Mouse (Mus musculus) heart, postnatal 0 days (tissue): ENCODE results near the gene Gm38431. TPM values are rescaled to one million over a fixed set of nuclear protein-coding genes. Genes with fewer than 3 reads are reported as not detected.

ENCODE experiments used
- ATAC-seq: fragments of 200-750 bp; cut with Nextera tagmentation; 2 replicates; pipeline ENCODE4 v1.8.0; 2017; ENCODE audit warnings: low read depth, moderate number of reproducible peaks, moderate library complexity; ENCODE audit not compliant: insufficient read depth
- DNase-seq: peaks from one replicate; pipeline ENCODE4 v3.0.0-alpha.2; 2016; ENCODE audit warnings: low spot score
- H3K27ac ChIP-seq: fragments of 300-500 bp; sonication (generic); 2 replicates; pipeline ENCODE4 v1.5.1; 2014; ENCODE audit warnings: low read depth, mild to moderate bottlenecking
- H3K27me3 ChIP-seq: fragments of 300-500 bp; sonication (generic); 2 replicates; pipeline ENCODE4 v1.6.1; 2014; ENCODE audit warnings: low read length, mixed read lengths; ENCODE audit not compliant: control insufficient read depth, insufficient read depth
- H3K36me3 ChIP-seq: fragments of 300-500 bp; sonication (generic); replicated peaks from 2 replicates; pipeline ENCODE4 v1.6.1; 2014; ENCODE audit warnings: low read length, mixed read lengths; ENCODE audit not compliant: control insufficient read depth, insufficient read depth
- H3K4me1 ChIP-seq: fragments of 300-500 bp; sonication (generic); 2 replicates; pipeline ENCODE4 v1.6.1; 2014; ENCODE audit warnings: antibody characterized with exemption; ENCODE audit not compliant: control insufficient read depth, insufficient read depth
- H3K4me2 ChIP-seq: fragments of 300-500 bp; sonication (generic); 2 replicates; pipeline ENCODE4 v1.6.1; 2014; ENCODE audit warnings: low read depth, mild to moderate bottlenecking, low read length, moderate library complexity
- H3K4me3 ChIP-seq: fragments of 300-500 bp; sonication (generic); 2 replicates; pipeline ENCODE4 v1.5.1; 2014; ENCODE audit warnings: low read depth, low read length
- H3K9ac ChIP-seq: fragments of 300-500 bp; sonication (generic); replicated peaks from 2 replicates; pipeline ENCODE4 v1.6.1; 2014; ENCODE audit warnings: low read depth, low read length, mixed read lengths
- H3K9me3 ChIP-seq: fragments of 300-500 bp; sonication (generic); replicated peaks from 2 replicates; pipeline ENCODE4 v1.6.1; 2016; ENCODE audit warnings: low read length; ENCODE audit not compliant: control insufficient read depth
- CTCF ChIP-seq: IDR thresholded peaks from 2 replicates; pipeline ENCODE4 v1.5.1; 2016; ENCODE audit warnings: antibody characterized with exemption, control low read depth, low read depth
- EP300 ChIP-seq: IDR thresholded peaks from 2 replicates; pipeline ENCODE4 v1.6.1; 2016; ENCODE audit warnings: antibody characterized with exemption, low read depth
- WGBS: fragments of 180-500 bp; shearing (Covaris S2); extraction: QIAGEN DNeasy Blood & Tissue Kit; methylation state at CpG from one replicate; pipeline ENCODE4 v1.1.7; 2014; 5-methylcytosine and 5-hydroxymethylcytosine counted together
- polyA plus RNA-seq: library from polyadenylated mRNA; unstranded; fragments of >200 nt; fragmentation: Nextera tagmentation; extraction: Ambion mirVana; gene quantifications from 2 replicates; pipeline ENCODE4 v1.2.1, GENCODE M21; 2015
- total RNA-seq: library from RNA; depleted of rRNA; stranded (reverse); fragments of >200 nt; gene quantifications from 2 replicates; pipeline ENCODE4 v1.2.3, GENCODE M21; 2014; ENCODE audit warnings: low replicate concordance

The Gm38431 gene
- total and polyA plus RNA-seq, 2 experiments from 2014 or later = 0.34 to 1.6 TPM

DNA sequence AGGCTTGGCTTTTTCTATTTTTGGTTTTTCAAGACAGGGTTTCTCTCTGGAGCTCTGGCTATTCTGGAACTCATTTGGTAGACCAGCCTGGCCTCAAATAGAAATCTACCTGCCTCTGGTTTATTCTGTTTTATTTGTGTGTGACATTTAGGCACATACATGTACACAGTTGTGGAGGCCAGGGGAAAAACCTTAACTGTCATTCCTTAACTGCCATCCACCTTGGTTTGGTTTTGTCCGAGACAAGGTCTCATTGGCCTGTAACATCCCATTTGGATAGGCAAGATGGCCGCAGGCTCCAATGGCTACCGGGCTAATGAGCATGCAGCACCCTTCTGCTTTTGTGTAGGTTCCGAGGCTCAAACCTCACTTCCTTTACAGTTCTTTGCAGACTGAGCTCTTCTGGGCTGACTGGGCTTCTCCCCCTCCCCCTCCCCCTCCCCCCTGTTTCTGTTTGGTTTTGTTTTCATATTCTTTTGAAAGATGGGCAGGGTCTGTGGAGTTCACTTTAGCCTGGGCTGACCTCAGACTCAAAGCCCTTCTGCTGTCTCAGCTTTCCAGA is 43.6 kb upstream of the Gm38431 start:
- Histone ChIP-seq H3K9ac (no peak overlapping the region), H3K9me3 (no peaks in the 10 kb centered on the region), H3K27ac (peak overlapping the region; percentile 50), H3K27me3 (no peaks in the 10 kb centered on the region), H3K4me2 (no peak overlapping the region), H3K36me3 (peaks cover 25% of the 10 kb centered on the region), H3K4me1 (peaks cover 11% of the 10 kb centered on the region; the same call in 1 of the 2 replicates), H3K4me3 (no peak overlapping the region)
- ATAC-seq (no peak), DNase-seq (no peak)
- TF ChIP-seq EP300 (no peak), CTCF (no peak)
- WGBS = 74% methylated on average over 4 of the region's 4 CpGs

DNA sequence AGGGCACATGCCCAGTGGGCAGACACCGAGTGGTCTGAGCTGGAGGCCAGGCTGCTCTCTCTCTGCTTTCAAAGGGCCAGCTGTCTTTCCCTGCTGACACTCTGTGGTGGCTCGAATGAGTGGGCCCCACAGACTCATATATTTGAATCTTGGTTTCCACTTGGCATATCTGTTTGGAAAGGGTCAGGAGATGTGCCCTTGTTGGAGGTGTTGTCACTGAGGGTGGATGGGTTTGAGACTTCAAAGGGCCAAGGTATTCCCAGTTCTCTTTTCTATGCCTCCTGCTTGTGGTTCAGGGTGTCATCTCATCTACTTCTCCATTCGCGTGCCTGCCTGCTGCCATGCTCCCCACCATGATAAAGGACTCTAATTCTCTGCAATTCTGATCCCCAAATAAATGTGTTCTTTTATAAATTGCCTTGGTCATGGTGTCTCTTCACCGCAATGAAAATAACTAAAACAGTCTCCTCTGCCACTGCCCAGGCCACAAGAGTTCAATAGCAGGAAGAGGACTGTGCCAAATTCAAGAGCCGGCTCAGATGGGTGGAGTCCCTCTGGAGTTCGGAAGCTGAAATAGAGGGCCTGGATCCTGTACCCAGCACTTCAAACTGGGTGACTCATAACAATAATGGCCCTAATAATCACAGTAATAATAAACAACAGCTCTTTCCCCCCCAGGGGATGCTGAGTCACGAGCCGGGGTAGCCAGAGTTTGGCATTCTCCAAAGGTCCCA is 43.0 kb upstream of the Gm38431 start:
- ATAC-seq = no peak
- peak; percentile 45 for DNase-seq
- no peak overlapping the region for H3K4me2 ChIP-seq
- peaks cover 18% of the 10 kb centered on the region for H3K36me3 ChIP-seq
- H3K4me1 ChIP-seq = peaks cover 11% of the 10 kb centered on the region; the same call in 1 of the 2 replicates
- no peaks in the 10 kb centered on the region for H3K27me3 ChIP-seq
- WGBS = 48% methylated on average over 9 of the region's 9 CpGs
- H3K9me3 ChIP-seq = no peaks in the 10 kb centered on the region
- H3K27ac ChIP-seq = peak overlapping the region; percentile 50; the same call in 1 of the 2 replicates
- H3K9ac ChIP-seq = no peak overlapping the region
- TF ChIP-seq CTCF = no peak
- no peak for TF ChIP-seq EP300
- H3K4me3 ChIP-seq = no peak overlapping the region

DNA sequence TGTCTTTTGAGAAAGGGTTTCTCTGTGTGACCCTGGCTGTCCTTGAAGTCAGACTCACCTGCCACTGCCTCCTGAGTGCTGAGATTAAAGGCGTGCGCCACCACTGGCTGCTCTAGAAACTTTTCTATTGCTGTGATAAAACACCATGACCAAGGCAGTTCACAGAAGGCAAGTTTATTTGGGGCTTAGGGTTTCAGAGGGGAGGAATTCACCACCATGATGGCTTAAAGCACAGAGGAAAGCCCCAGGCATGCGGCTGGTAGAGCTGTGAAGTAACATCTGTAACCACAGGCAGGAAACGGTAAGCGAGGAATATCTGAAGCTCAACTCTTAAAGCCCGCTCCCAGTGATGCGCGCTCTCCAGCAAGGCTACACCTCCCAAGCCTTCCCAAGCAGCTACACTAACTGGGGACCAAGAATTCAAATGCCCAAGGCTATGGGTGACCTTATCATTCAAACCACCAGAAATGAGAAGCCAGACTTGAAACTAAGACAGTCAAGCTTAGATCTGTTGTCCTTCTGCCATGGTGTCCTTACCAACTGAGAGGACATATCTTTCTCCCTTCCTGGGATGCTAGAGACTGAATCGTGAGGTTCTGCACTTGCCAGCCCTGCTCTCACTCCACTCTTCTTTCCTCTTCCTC is 41.4 kb upstream of the Gm38431 start:
- peaks cover 9% of the 10 kb centered on the region for H3K36me3 ChIP-seq
- DNase-seq (no peak), ATAC-seq (no peak)
- 66% methylated on average over 9 of the region's 9 CpGs for WGBS
- H3K27me3 ChIP-seq = no peaks in the 10 kb centered on the region
- peaks cover 11% of the 10 kb centered on the region; the same call in 1 of the 2 replicates for H3K4me1 ChIP-seq
- H3K4me3 ChIP-seq = no peak overlapping the region
- no peak overlapping the region for H3K27ac ChIP-seq
- no peak overlapping the region for H3K4me2 ChIP-seq
- TF ChIP-seq CTCF = 0 out of 2 replicates have a peak, but pooled peaks have one; percentile 9
- TF ChIP-seq EP300 = no peak
- no peak overlapping the region for H3K9ac ChIP-seq
- H3K9me3 ChIP-seq = no peaks in the 10 kb centered on the region

DNA sequence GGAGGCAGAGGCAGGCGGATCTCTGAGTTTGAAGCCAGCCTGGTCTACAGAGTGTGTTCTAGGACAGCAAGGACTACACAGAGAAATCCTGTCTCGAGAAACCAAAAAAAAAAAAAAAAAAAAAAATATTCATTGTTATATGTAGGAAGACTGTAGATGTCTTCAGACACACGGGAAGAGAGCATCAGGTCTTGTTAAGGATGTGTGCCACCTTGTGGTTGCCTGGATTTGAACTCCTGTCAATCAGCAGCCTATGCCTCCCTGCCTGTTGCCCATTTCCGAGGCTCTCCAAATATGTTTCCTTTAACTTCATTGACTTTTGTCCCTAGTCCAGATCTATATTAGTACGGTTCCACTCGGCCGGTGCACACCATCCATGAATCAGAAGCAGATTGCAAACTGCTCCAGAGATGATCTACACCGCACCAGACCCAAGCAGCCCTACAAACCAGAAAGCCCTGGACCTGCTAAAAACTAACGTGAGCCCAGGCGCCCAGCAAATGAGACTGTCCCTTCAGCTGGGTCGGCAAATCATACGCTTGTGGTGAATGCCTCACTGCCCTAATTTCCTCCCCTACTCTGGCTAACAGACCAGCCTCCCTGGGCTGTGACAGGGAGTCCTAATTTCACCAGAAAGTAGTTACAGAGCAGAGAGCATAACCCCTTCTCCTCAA is 40.4 kb upstream of the Gm38431 start:
- H3K27ac ChIP-seq = no peak overlapping the region
- WGBS = 72% methylated on average over 12 of the region's 12 CpGs
- H3K4me2 ChIP-seq = no peak overlapping the region
- peaks cover 7% of the 10 kb centered on the region for H3K36me3 ChIP-seq
- no peak overlapping the region for H3K4me3 ChIP-seq
- TF ChIP-seq EP300 (no peak), CTCF (peak; percentile 25)
- DNase-seq (no peak), ATAC-seq (no peak)
- H3K9me3 ChIP-seq = no peaks in the 10 kb centered on the region
- H3K4me1 ChIP-seq = peaks cover 11% of the 10 kb centered on the region; the same call in 1 of the 2 replicates
- no peaks in the 10 kb centered on the region for H3K27me3 ChIP-seq
- no peak overlapping the region for H3K9ac ChIP-seq
